Mouse (Mus musculus) urinary bladder, postnatal 10 days (tissue): Measurements from ENCODE around the gene Bbs9.

Source experiments
- DNase-seq: peaks from one replicate; pipeline ENCODE4 v3.0.0; 2022; ENCODE audit warnings: low spot score

The Bbs9 gene

GRCm38 (mm10) chr9:22750779-22751545 lies 275.4 kb downstream of the Bbs9 start:
- no peak for DNase-seq

- DNase-seq: no peak
These were observed 276.0 kb downstream of the Bbs9 start for GRCm38 (mm10) chr9:22751546-22751929.

- DNase-seq: no peak
These were observed 278.7 kb downstream of the Bbs9 start for GRCm38 (mm10) chr9:22754081-22754672.

GRCm38 (mm10) chr9:22758487-22758886 lies 283.0 kb downstream of the Bbs9 start:
- no peak for DNase-seq

GRCm38 (mm10) chr9:22759241-22759640 lies 283.7 kb downstream of the Bbs9 start:
- no peak for DNase-seq

GRCm38 (mm10) chr9:22760376-22760775 lies 284.9 kb downstream of the Bbs9 start:
- DNase-seq: no peak

- DNase-seq: no peak
These were observed 286.0 kb downstream of the Bbs9 start for GRCm38 (mm10) chr9:22761487-22761886.

GRCm38 (mm10) chr9:22765618-22766220 lies 290.2 kb downstream of the Bbs9 start:
- DNase-seq: no peak

GRCm38 (mm10) chr9:22767154-22767553 lies 291.6 kb downstream of the Bbs9 start:
- DNase-seq: no peak

GRCm38 (mm10) chr9:22767860-22768259 lies 292.3 kb downstream of the Bbs9 start:
- no peak for DNase-seq

GRCm38 (mm10) chr9:22771785-22772184 lies 296.3 kb downstream of the Bbs9 start:
- no peak for DNase-seq

GRCm38 (mm10) chr9:22776246-22776961 lies 300.9 kb downstream of the Bbs9 start:
- no peak for DNase-seq

GRCm38 (mm10) chr9:22777425-22777824 lies 301.9 kb downstream of the Bbs9 start:
- DNase-seq: no peak

GRCm38 (mm10) chr9:22779631-22780030 lies 304.1 kb downstream of the Bbs9 start:
- no peak for DNase-seq

- DNase-seq: no peak
These were observed 310.5 kb downstream of the Bbs9 start for GRCm38 (mm10) chr9:22786006-22786405.

- DNase-seq: no peak
These were observed 312.9 kb downstream of the Bbs9 start for GRCm38 (mm10) chr9:22788423-22788822.

- no peak for DNase-seq
These were observed 313.3 kb downstream of the Bbs9 start for GRCm38 (mm10) chr9:22788850-22789249.

- DNase-seq: no peak
These were observed 314.1 kb downstream of the Bbs9 start for GRCm38 (mm10) chr9:22789380-22790168.

- no peak for DNase-seq
These were observed 315.7 kb downstream of the Bbs9 start for GRCm38 (mm10) chr9:22791208-22791607.

GRCm38 (mm10) chr9:22791750-22792149 lies 316.2 kb downstream of the Bbs9 start:
- DNase-seq: no peak

GRCm38 (mm10) chr9:22793698-22794097 lies 318.2 kb downstream of the Bbs9 start:
- DNase-seq: no peak

GRCm38 (mm10) chr9:22800675-22801074 lies 325.2 kb downstream of the Bbs9 start:
- DNase-seq: no peak
